Mouse (Mus musculus): ENCODE results near the gene Tsc22d3.
"Not testable (repeated sequence)": the region's sequence is repeated elsewhere in the genome, so short reads cannot be mapped to it uniquely, and the experiment has no call there.

Tsc22d3 gene

GRCm38 (mm10) chrX:140505497-140506238 lies 94.8 kb downstream of the Tsc22d3 start:
- ATAC-seq (ENCODE audit: insufficient number of reproducible peaks, low FRiP score, low TSS enrichment), result no peak

GRCm38 (mm10) chrX:140503905-140504304 lies 96.6 kb downstream of the Tsc22d3 start:
- peak; percentile 45; the same call in 1 of the 2 replicates for ATAC-seq (ENCODE audit: insufficient number of reproducible peaks, low FRiP score, low TSS enrichment)

GRCm38 (mm10) chrX:140501401-140502301 lies 98.8 kb downstream of the Tsc22d3 start:
- ATAC-seq (ENCODE audit: insufficient number of reproducible peaks, low FRiP score, low TSS enrichment), result no peak

GRCm38 (mm10) chrX:140500306-140500705 lies 100.2 kb downstream of the Tsc22d3 start:
- no peak for ATAC-seq (ENCODE audit: insufficient number of reproducible peaks, low FRiP score, low TSS enrichment)

GRCm38 (mm10) chrX:140498431-140498830 lies 102.0 kb downstream of the Tsc22d3 start:
- not testable (repeated sequence) for ATAC-seq (ENCODE audit: insufficient number of reproducible peaks, low FRiP score, low TSS enrichment)

- no peak for ATAC-seq (ENCODE audit: insufficient number of reproducible peaks, low FRiP score, low TSS enrichment)
Measured at GRCm38 (mm10) chrX:140494170-140494569, 106.3 kb downstream of the Tsc22d3 start.

- ATAC-seq (ENCODE audit: insufficient number of reproducible peaks, low FRiP score, low TSS enrichment), result no peak
Measured at GRCm38 (mm10) chrX:140493527-140494029, 106.9 kb downstream of the Tsc22d3 start.

- ATAC-seq (ENCODE audit: insufficient number of reproducible peaks, low FRiP score, low TSS enrichment), result no peak
Measured at GRCm38 (mm10) chrX:140491884-140492571, 108.4 kb downstream of the Tsc22d3 start.

GRCm38 (mm10) chrX:140490203-140490602 lies 110.3 kb downstream of the Tsc22d3 start:
- no peak for ATAC-seq (ENCODE audit: insufficient number of reproducible peaks, low FRiP score, low TSS enrichment)

Measured in cerebellum, adult (tissue).